Mouse (Mus musculus) embryo, embryonic 9.5 days (tissue): ENCODE data around the gene Galnt2.

Experiments
- DNase-seq: peaks from one replicate; pipeline ENCODE4 v3.0.0-alpha.2; 2017; ENCODE audit errors: extremely low spot score

The Galnt2 gene

DNA sequence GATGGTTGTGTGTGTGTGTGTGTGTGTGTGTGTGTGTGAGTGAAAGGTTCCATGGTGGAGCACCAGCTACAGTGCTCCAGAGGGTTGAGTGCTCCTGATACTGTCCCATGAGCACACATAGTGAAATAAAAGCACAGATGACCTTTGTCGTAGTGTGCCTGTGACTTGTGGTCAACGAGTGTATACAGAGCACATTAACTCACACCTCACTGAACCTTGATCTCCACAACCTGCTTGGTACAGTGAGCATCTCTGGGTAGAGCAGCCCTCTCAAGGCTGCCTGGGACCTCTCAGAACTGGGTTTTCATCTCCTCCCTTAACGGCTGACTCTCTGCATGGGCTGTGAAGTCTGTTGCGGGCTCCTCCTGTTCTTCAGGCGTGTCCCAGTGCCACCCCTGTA is 60.5 kb downstream of the Galnt2 start:
- no peak for DNase-seq

- DNase-seq = no peak
Measured at GRCm38 (mm10) chr8:124292965-124293364, 61.8 kb downstream of the Galnt2 start.

DNA sequence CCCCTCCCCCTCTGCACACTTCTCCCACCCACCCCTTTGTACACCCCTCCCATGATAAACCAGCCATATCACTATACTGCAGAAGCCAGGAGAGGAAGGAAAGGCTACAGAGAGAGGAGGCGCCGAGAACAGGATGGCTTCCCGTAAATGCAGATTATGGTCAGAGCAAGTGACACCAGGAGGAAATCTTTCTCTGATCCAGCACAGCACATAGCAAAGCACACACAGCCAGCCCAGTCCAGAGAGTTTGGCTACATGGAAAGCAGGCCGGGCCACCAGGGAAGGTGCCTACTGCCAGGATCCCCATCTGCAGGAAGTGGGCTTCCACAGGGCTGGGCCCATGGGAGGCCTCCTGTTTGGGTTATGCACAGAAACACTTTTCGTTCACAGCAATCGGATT is 63.2 kb downstream of the Galnt2 start:
- no peak for DNase-seq

DNA sequence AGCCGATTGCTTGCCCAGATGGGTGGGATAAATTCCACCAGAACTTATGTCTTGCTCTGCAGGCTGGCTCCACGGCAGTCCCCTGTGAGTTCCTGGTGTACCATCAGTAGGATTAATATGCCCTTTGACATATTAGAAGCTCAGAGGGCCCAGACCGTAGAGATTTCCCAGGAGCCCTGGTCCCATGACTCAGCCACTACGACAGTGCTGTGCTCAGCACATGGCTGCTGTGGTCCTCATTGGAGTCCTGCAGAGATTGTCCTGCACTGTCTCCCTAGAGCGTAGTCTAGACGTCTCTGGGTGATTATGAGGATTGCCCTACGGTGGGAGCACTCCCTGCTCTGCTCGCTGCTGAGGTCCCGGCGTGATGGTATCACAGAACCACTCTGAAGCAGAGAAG is 63.7 kb downstream of the Galnt2 start:
- DNase-seq = no peak

DNA sequence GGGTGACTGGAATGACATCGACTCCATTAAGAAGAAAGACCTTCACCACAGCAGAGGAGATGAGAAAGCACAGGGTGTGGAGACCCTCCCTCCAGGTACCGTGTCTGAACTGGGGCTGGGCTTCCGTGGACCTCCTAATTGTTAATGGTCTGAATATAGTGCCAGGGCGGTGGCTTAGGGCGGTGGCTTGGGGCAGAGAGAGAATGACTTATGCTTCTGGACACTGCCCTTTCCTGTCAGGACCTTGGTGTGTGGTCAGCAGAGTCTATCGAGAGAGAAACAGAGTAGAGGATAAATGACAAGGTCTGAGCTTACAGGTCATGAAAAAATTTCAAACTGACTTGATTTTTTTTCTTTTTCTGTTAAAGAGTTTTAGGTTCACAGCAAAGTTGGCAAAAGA is 64.2 kb downstream of the Galnt2 start:
- DNase-seq = no peak

DNA sequence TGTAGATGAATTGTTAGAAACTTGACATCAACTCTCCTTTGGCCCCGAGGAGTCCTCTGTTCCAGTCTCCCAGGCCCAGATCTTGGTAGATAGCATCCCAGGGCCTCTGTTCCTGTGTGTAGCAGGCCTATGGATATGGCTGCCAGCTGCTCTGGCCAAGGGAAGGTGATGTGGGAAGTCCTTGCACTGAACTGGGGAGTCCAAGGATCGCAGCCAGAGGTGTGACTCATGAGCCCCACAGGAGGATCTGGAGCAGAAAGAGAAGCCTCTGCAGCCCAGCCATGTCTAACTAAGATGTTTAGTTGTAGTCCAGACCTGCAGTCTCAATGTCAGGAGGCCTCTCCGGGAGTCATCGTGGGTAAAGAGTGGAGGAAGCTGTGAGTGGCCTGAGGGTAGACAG is 70.3 kb downstream of the Galnt2 start:
- DNase-seq = no peak

DNA sequence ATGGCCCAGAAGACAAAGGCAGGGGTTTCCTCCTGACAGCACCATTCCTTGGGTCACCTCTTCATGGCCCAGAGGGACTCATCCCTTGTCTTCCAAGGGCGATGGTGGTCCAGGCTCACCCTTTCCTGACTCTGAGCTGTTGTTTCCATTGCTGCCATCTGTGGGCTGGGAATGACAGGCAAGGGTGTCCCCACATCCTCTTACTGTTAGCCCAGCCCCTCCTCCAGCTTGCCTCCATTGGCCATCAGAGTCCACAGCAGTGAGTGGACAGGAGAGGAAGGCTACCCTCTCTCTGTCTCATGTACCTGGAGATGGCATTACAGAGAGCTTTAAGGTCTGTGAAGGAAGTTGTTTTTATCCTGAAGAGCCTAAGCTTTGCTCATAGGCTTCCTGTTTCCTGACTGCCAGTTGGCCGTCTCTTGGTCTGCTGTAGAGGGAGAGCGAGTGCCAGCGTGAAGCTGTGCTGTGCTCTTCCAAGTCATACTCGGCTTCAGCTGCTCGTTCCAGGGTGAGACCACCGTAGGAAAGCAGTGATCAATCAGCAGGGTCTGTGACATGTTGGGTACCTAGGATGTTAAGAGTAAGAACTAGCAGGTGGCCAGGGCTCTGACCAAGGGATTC is 70.9 kb downstream of the Galnt2 start:
- no peak for DNase-seq

DNA sequence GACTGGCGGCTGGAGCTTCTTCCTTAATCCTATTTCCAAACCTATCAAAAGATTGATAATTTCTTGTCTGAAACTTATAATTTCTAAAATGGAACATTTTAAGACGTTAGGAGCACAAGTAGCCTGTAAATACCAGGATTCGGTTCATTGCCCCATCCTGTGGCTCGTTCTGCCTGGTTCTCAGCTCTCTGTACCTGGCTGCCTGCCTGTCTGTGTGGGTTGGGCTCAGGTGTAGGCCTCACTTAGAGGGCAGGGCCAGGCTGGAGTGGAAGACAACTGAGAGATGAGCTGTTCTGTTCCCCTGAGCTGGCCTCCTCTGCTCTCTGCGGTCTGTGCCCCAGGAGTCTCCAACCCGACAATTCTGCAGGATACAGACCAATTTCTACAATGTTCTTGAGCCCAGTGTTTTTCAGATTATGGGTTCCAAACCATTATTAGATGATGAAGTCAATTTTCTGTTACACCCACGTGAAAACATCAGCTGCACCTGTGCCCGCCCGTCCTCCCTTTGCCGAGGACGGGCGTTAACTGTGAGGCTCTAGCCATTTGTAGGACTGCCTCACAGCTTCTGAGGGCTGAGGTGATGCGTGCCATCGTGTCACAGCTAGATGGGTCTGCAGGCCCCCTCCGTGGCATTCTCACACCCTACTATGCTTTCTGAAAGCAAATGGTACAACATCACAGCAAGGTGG is 72.2 kb downstream of the Galnt2 start:
- no peak for DNase-seq

DNA sequence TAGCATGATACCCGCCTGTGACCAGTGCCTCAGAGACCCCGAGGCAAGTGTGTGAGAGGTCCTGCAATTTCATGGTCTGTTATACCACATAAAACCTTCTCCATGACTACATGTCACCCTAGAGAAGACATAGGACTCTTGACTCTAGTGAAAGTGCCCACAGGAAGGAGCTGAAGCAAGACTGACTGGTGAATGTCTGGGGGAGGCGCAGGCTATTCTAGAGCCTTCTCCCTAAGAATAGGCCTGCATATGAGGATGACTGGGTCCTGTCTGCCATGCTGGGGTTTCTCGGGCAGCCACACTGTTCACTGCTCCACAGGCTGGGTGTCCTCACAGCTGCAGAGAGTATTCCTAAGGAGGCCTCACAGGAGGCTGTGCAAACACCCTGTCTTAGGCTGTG is 73.0 kb downstream of the Galnt2 start:
- no peak for DNase-seq

DNA sequence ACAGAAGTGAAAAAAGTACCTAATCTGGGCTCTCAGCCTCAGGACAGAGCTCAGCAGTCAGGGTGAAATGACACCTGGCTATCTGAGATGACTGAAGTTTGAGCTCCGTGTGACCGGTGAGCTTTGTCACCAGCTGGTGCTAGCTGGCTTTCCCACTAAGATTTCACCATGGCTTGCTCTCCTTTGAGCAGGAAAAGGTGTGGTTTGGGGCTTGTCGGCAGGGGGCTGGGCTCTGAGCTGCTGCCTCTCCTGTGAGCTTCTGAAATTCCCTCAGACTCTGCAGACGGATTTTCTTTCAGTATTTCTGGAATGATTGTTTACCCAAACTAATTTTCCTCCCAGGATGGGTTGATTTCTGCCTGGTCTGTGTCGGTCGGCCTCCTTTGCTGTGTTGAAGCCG is 75.4 kb downstream of the Galnt2 start:
- DNase-seq = no peak

- DNase-seq = no peak
Measured at GRCm38 (mm10) chr8:124307700-124308099, 76.5 kb downstream of the Galnt2 start.

- DNase-seq = no peak
Measured at GRCm38 (mm10) chr8:124310509-124310908, 79.3 kb downstream of the Galnt2 start.

DNA sequence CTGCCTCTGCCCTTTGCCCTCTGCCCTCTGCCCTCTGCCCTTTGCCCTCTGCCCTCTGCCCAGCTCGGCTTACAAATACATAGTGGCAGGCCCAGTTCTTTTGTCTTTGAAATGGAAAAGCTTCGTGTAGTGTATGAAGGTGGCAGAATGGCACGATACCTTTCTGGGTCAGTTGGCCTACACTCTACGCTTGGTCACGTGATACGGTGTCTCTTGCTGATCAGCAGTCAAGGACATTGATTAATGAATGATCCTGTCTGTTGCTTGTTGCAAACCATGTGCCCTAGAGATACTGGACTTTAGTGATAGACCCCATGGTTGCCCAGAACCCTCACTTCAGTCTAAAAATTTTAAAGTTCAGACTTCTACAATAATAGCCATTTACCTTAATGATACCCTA is 79.9 kb downstream of the Galnt2 start:
- DNase-seq = no peak

DNA sequence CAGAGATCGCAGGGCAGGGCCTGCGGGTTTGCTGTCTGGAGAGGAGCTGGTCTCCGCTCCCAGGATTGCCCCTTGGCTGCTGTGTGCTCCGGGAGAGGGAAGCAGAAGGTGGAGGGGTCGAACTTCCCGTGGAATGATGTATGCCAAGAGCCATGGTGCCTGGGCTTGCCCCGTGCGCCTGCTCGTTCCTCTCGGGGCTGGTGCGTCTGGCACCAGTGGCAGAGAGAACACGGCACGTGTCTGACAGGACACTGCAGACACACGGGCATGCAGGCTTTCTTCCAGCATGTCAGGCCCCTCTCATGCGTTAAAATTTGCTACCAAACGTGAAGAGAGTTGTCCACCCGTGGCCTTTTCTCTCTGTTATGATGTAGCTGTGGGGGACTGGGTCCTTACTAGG is 80.5 kb downstream of the Galnt2 start:
- no peak for DNase-seq

DNA sequence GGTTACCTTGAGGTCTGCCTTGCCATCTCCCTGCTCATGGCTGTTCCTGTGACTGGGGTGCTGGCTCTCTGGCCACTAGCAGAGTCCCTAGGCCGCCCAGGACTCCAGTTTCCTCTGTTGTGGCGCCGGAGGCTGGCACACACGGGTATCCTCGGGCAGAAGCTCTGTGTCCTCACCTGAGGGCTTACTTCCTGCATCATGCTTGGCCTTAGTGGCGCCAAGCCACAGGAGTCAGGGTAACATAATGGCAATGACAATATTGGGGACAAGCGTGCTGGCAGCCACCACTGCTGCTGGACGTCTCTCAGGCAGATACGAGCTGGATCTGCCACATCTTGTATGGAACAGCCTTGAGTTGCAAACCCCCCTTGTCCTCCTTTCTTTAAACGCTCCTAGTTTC is 81.0 kb downstream of the Galnt2 start:
- DNase-seq = no peak

DNA sequence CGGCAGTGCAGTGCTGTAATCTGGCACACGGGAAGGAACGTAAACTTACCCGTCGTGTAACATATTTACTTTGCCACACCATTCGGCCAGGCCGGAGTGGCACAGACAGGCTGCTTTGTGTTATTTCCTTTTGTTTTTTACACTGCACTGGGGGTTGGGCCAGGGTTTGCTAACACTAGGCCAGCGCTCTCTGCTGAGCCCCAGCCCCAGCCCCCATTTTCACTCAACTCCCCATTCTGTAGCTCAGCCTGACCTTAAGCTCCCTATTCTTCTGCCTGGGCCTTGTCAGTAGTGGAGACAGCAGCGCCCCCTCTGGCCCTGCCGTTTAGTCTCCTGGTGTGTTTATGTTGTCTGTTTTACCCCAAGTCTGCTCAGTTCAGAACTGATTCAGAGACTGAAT is 83.6 kb downstream of the Galnt2 start:
- peak; percentile 33 for DNase-seq

GRCm38 (mm10) chr8:124316466-124317136 is 85.4 kb downstream of the Galnt2 start:
- DNase-seq = no peak

GRCm38 (mm10) chr8:124317191-124317682 is 86.0 kb downstream of the Galnt2 start:
- DNase-seq = no peak

DNA sequence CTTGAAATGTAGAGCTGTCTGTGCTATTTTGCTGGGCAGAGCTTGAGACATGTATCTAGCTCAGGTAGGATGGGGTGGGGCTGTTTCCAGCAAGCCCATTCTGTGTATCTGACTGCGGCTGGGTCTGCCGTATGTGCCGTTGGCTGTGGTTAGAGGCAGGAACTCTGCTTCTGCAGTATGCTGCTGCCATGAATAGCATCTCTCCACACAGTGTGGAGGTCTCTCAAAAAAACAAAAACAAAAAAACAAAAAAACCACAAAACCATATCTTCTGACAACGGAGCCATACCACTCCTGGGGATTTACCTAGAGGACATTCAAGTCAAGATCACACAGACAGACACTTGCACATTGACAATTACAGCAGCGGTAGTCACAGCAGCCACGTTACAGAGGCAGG is 86.6 kb downstream of the Galnt2 start:
- DNase-seq = no peak

GRCm38 (mm10) chr8:124318612-124319315 is 87.6 kb downstream of the Galnt2 start:
- DNase-seq = no peak

- DNase-seq = no peak
Measured at GRCm38 (mm10) chr8:124319316-124319652, 88.1 kb downstream of the Galnt2 start.

- no peak for DNase-seq
Measured at GRCm38 (mm10) chr8:124321227-124321840, 90.1 kb downstream of the Galnt2 start.
